Mouse (Mus musculus): ENCODE data around the gene Gm21731. TPM values are rescaled to one million over a fixed set of nuclear protein-coding genes. Genes with fewer than 3 reads are reported as not detected.
"Not testable (repeated sequence)": the region's sequence is repeated elsewhere in the genome, so short reads cannot be mapped to it uniquely, and the experiment has no call there.

The Gm21731 gene
- not detected in 2 replicates for polyA plus RNA-seq (2015; fragmentation: Nextera tagmentation; extraction: Ambion mirVana)

DNA sequence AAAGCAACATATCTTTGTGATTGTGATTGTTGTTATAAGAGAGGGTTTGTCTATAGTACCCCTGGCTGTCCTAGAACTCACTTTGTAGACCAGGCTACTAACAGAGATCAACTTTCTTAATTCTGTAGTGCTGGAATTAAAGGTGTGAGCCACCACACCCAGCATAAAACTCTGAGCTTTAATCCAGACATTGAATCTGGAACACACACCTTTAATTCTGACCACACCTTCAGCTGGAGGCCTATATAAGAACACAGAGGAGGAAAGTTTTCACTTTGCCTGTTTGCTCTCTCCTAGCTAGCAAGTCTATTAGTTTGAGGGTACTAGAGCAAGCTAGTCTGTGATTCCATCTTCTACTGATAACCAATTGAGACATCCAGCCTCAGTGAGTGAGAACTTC lies at the start of gene Gm21731:
Gene Gm21731 (plus strand): TSS at position 301 of the 400 bp plus-strand sequence.
- not testable (repeated sequence) for H3K9me3 ChIP-seq; H3K9ac ChIP-seq; ATAC-seq (ENCODE audit: low read depth); H3K4me2 ChIP-seq; H3K27me3 ChIP-seq; H3K4me1 ChIP-seq (replicated peaks); H3K36me3 ChIP-seq; H3K27ac ChIP-seq (replicated peaks); H3K4me3 ChIP-seq

GRCm38 (mm10) chr13:120196189-120196821 lies 42.6 kb upstream of the Gm21731 start:
- not testable (repeated sequence) for H3K9me3 ChIP-seq; H3K9ac ChIP-seq; H3K36me3 ChIP-seq; H3K27ac ChIP-seq (replicated peaks); H3K4me2 ChIP-seq; H3K4me1 ChIP-seq (replicated peaks); ATAC-seq (ENCODE audit: low read depth); H3K4me3 ChIP-seq; H3K27me3 ChIP-seq
- 89% methylated on average over 5 of the region's 8 CpGs for WGBS

DNA sequence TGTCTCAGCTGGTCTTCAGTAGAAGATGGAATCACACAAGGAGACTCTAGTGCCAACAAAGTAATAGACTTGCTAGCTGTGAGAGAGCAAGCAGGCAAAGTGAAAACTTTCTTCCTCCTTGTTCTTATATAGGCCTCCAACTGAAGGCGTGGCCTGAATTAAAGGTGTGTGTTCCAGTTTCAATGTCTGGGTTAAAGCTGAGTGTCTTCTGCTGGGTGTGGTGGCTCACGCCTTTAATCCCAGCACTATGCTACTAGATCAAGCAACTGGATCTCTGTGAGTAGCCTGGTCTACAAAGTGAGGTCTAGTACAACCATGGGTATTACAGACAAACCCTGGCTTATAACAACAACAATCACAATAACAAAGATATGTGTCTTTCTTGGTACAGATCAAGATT lies 23.1 kb upstream of the Gm21731 start, which contains the start of gene Gm21762:
Gene Gm21762 (minus strand): TSS at position 101 of the 400 bp plus-strand sequence.
- WGBS, result no CpG with 5 or more reads among the region's 2 CpGs
- not testable (repeated sequence) for H3K9ac ChIP-seq; H3K4me3 ChIP-seq; H3K4me1 ChIP-seq (replicated peaks); H3K9me3 ChIP-seq; ATAC-seq (ENCODE audit: low read depth); H3K4me2 ChIP-seq; H3K27me3 ChIP-seq; H3K36me3 ChIP-seq; H3K27ac ChIP-seq (replicated peaks)

- H3K27me3 ChIP-seq; ATAC-seq (ENCODE audit: low read depth); H3K9ac ChIP-seq; H3K9me3 ChIP-seq; H3K4me3 ChIP-seq; H3K4me1 ChIP-seq (replicated peaks); H3K27ac ChIP-seq (replicated peaks); H3K4me2 ChIP-seq; H3K36me3 ChIP-seq: not testable (repeated sequence)
- WGBS, result 88% methylated on average over 5 of the region's 5 CpGs
These were observed 18.0 kb upstream of the Gm21731 start for GRCm38 (mm10) chr13:120220922-120221321.

- H3K4me3 ChIP-seq; H3K36me3 ChIP-seq; H3K9ac ChIP-seq; H3K9me3 ChIP-seq; H3K4me1 ChIP-seq (replicated peaks); ATAC-seq (ENCODE audit: low read depth); H3K27ac ChIP-seq (replicated peaks); H3K4me2 ChIP-seq; H3K27me3 ChIP-seq: not testable (repeated sequence)
- 93% methylated on average over 16 of the region's 25 CpGs for WGBS
These were observed 15.8 kb upstream of the Gm21731 start for GRCm38 (mm10) chr13:120223012-120223659.

GRCm38 (mm10) chr13:120231798-120232197 lies 7.1 kb upstream of the Gm21731 start:
- 93% methylated on average over 17 of the region's 17 CpGs for whole genome bisulfite sequencing
- not testable (repeated sequence) for H3K27me3 ChIP-seq; H3K4me3 ChIP-seq; H3K9ac ChIP-seq; H3K27ac ChIP-seq (replicated peaks); H3K4me2 ChIP-seq; ATAC-seq (ENCODE audit: low read depth); H3K36me3 ChIP-seq; H3K9me3 ChIP-seq; H3K4me1 ChIP-seq (replicated peaks)

DNA sequence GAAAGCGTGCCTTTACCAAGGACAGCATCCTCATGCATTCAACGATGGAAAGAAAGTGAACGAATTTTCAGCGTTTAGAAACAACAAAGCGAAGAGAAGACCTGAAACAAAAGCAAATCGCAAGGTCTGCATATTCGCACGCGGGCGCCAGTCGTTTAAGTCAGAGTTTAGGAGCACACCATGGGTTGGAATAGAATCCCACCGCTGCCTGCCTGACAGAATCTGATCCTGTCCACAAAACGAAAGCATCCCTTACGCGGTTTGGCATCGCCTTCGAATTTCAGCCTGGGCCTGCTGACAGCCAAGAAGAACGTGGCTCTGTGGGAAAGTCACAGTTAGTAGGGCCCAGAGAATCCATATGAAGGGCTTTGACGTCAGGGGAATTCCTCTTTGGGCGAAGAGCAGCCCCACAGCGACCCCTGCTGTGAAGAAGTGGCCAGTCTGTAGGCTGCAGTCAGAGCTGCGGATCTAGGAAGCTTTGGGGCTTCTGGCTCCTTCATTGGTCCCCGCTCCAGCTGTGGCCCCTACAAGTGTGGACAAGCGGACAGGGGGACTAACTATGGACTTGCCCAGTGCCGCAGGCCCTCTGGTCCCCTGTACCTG lies 6.4 kb upstream of the Gm21731 start:
- not testable (repeated sequence) for H3K9me3 ChIP-seq; H3K4me2 ChIP-seq; H3K4me3 ChIP-seq; H3K4me1 ChIP-seq (replicated peaks); H3K27ac ChIP-seq (replicated peaks); H3K36me3 ChIP-seq; H3K27me3 ChIP-seq; ATAC-seq (ENCODE audit: low read depth); H3K9ac ChIP-seq
- WGBS, result 80% methylated on average over 13 of the region's 25 CpGs

DNA sequence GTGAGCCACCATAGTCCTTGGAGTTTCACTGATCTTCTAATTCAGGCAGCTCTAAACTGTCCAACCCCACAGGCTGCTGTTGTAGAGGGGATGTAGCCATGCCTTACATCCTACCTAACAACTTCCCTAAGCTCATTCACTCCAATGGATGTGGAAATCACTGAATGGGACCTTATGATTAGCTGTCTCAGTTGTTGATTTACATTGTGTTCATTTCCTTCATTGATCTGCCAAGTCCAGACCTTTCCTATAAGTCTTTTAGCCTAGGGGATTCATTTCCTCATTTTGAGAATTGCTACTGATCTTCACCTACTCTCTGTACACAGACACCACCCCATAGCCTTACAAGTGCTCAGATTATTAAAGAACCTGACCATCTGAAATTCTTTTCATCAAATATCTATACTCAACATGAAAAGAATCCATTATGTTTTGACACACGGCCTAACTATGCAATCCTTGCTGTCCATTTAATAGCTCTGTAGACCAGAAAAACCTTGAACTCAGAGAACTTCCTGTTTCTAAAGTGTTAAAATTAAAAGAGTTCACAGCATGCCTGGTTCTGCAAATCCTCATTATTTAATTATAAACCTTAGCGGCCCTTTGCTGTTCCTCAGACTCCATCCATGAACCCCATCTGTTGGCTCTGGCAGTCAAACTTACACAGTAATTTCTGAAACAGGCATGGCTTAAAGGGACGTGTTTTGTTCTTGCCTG lies 12.5 kb downstream of the Gm21731 start:
- H3K4me3 ChIP-seq; H3K9me3 ChIP-seq; H3K27me3 ChIP-seq; H3K27ac ChIP-seq (replicated peaks); H3K36me3 ChIP-seq; H3K4me2 ChIP-seq; H3K4me1 ChIP-seq (replicated peaks); H3K9ac ChIP-seq; ATAC-seq (ENCODE audit: low read depth): not testable (repeated sequence)
- WGBS, result 91% methylated on average over 2 of the region's 3 CpGs

DNA sequence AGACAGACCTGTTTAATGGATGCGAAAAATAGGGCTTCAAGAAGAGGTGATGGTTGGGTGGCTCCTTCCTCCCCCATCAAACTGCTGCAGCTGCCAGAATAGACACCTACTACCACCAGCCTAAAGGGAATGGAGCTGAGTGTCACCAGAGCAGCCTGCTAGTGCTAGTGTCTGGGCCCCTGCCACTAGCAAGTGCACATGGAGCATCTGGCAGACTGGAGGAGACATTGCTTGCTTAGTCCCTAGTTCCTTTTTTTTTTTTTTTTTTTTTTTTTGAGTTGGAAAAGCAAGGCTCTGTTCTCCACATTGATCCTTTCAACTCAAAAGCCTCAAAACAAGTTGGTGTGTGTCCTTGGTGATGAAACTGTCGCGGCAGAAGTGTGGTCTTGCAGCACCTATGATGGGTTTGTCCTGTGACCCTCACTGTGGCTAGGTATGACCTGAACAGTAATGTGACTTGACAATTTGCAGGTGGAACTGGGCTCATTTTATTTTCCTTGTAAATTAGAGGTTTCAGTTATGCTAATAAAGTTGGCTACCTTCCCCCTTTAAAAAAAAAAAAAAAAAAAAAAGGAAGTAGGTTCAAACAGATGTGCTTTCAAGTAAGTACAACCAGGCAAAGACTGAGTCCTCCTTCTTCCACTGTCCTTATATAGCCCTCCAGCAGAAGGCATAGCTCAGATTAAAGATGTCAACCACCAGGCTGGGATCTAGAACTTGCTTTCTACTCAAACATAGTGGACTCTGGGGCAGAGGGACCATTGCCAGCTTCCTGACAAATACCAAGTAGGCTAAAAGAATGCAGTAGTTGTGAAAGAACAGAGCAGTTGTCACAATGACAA lies 20.1 kb downstream of the Gm21731 start:
- H3K9me3 ChIP-seq; H3K4me2 ChIP-seq; H3K4me3 ChIP-seq; H3K36me3 ChIP-seq; H3K27ac ChIP-seq (replicated peaks); H3K4me1 ChIP-seq (replicated peaks); H3K9ac ChIP-seq; ATAC-seq (ENCODE audit: low read depth); H3K27me3 ChIP-seq: not testable (repeated sequence)
- 90% methylated on average over 3 of the region's 3 CpGs for WGBS

DNA sequence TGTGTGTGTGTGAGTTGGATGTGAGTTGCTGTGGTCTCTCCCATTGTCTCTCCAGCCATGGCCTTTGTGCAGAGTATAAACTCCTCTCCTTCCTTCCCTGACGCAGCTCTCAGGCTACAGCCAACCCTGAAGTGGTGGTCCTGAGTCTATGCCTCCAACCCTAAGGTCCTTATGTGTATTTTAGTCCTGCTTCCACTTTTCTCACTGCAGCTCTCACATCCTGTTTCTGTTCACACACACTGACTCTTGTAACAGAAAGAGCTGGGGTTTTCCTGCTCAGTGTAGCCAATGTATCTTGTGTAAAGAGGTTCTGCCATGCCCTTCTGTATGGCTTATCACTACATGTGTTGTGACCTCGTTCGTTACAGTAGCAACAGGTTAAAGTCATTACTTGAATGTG lies 20.8 kb downstream of the Gm21731 start:
- H3K4me3 ChIP-seq; H3K9me3 ChIP-seq; H3K27me3 ChIP-seq; H3K4me1 ChIP-seq (replicated peaks); H3K4me2 ChIP-seq; ATAC-seq (ENCODE audit: low read depth); H3K27ac ChIP-seq (replicated peaks); H3K9ac ChIP-seq; H3K36me3 ChIP-seq: not testable (repeated sequence)
- 78% methylated on average over 3 of the region's 3 CpGs for WGBS

GRCm38 (mm10) chr13:120262870-120263269 lies 24.0 kb downstream of the Gm21731 start, which contains the start of gene AF067061:
TSS of gene AF067061 (plus strand) at chr13:120263114.
- H3K4me1 ChIP-seq (replicated peaks); H3K9me3 ChIP-seq; ATAC-seq (ENCODE audit: low read depth); H3K9ac ChIP-seq; H3K4me2 ChIP-seq; H3K27ac ChIP-seq (replicated peaks); H3K27me3 ChIP-seq; H3K36me3 ChIP-seq; H3K4me3 ChIP-seq: not testable (repeated sequence)
- WGBS, result 89% methylated on average over 2 of the region's 2 CpGs
